Comparison of ENCODE assay signal across 23 mouse cellular contexts in the genomic region with DNA sequence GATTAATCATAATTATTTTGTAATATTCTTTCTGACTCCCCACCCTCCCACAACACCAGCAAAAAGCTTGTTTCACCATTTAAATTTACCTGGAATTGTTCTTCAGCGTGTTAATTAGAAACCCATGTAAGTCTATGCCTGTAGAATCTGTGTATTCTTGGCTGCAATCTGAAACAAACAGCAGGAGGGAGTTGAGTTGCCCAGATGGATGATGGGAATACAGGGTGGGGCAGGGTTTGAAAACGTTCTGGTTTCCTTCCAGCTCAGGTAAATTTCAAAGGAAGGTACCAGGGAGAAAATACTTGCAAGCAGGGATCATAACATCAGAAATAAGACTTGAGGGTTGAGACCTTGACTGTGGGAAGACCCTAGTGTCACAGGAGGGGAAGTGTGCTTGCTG. TPM values are rescaled to one million over a fixed set of nuclear protein-coding genes. Genes with fewer than 3 reads are reported as not detected.
"Had no signal": no experiment of that assay in that cellular context is flagged by ENCODE, and none has a peak within 500 bp of the region (broad histone marks: within the 10 kb centered on the region; RNA-seq: fewer than 3 reads in every experiment).

No protein-coding gene starts in this region.

- H3K9me3 ChIP-seq: kidney, embryonic 15.5 days; limb, embryonic 12.5 days; limb, embryonic 15.5 days; midbrain, embryonic 13.5 days; neural tube, embryonic 13.5 days had no signal

- DNase-seq: kidney, adult 8-10 months; kidney, postnatal 10 days; left cerebral cortex, postnatal 4 days; liver, postnatal 0 days; lung, embryonic 14.5 days; retina, postnatal 1 day; right cerebral cortex, postnatal 4 days; thymus, adult 2 months; thymus, postnatal 14 days; thymus, postnatal 4 days had no signal

- ATAC-seq: liver, postnatal 0 days; lung, postnatal 0 days; midbrain, embryonic 13.5 days; midbrain, embryonic 16.5 days had no signal

- H3K4me2 ChIP-seq: kidney, embryonic 15.5 days; limb, embryonic 12.5 days; limb, embryonic 15.5 days; liver, embryonic 11.5 days; lung, embryonic 14.5 days; midbrain, embryonic 13.5 days; neural tube, embryonic 13.5 days had no signal

- H3K27me3 ChIP-seq: kidney, embryonic 15.5 days; limb, embryonic 12.5 days; limb, embryonic 15.5 days; neural tube, embryonic 13.5 days had no signal

- H3K4me3 ChIP-seq: kidney, embryonic 15.5 days; limb, embryonic 12.5 days; limb, embryonic 15.5 days; midbrain, embryonic 13.5 days; myocyte; neural tube, embryonic 13.5 days had no signal

- H3K27ac ChIP-seq: kidney, embryonic 15.5 days; limb, embryonic 12.5 days; limb, embryonic 15.5 days; liver, embryonic 14.5 days; macrophage; midbrain, embryonic 13.5 days; neural tube, embryonic 13.5 days; stomach, postnatal 0 days had no signal

- H3K36me3 ChIP-seq: kidney, embryonic 15.5 days; limb, embryonic 12.5 days; limb, embryonic 15.5 days; midbrain, embryonic 13.5 days had no signal

- H3K9ac ChIP-seq: kidney, embryonic 15.5 days; limb, embryonic 12.5 days; limb, embryonic 15.5 days; liver, embryonic 14.5 days; liver, postnatal 0 days; lung, embryonic 14.5 days; midbrain, embryonic 13.5 days; neural tube, embryonic 13.5 days had no signal

RNA-seq across cellular contexts. Expression of a gene that starts 58.2 kb away (rescaled TPM):
- total RNA-seq: monocyte, adult 5-6 weeks had no signal
- polyA plus RNA-seq: lung, postnatal 0 days had no signal
